Mouse (Mus musculus) liver, postnatal 0 days (tissue): ENCODE data around the gene Phf24.

Experiments used
- CTCF ChIP-seq: sonication (generic); IDR thresholded peaks from 2 replicates; pipeline ENCODE4 v1.5.1; 2016; ENCODE audit warnings: antibody characterized with exemption, low read depth
- EP300 ChIP-seq: IDR thresholded peaks from 2 replicates; pipeline ENCODE4 v1.6.1; 2016; ENCODE audit warnings: antibody characterized with exemption, low read depth, mild to moderate bottlenecking

DNA sequence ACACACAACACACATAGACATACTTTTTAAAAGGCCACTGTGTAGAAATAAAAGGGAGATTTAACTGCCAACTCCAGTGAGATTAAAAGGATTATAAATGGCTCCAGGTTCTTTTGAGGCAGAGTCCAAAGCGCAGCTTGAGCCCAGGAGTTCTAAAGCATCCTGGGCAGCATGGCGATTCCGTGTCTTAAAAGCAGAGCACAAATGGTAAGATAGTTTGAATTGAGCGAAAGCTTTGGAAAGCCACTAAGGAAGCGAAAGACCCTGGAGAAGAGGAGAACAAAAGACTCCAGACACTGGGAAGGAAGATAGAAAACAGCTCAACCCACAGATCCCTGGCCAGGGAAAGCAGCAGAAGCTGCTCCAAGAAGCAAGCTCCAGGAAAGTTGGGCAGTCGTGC is 11.5 kb upstream of the Phf24 start:
- TF ChIP-seq CTCF (no peak), EP300 (no peak)
